Mouse (Mus musculus) forebrain, embryonic 11.5 days (tissue): Measurements from ENCODE around the gene Acta2. TPM values are rescaled to one million over a fixed set of nuclear protein-coding genes. Genes with fewer than 3 reads are reported as not detected.

Experiments used
- ATAC-seq: fragments of 200-750 bp; cut with Nextera tagmentation; replicated peaks from 2 replicates; pipeline ENCODE4 v1.8.0; 2017; ENCODE audit warnings: moderate TSS enrichment; ENCODE audit not compliant: low FRiP score
- DNase-seq: peaks from one replicate; pipeline ENCODE4 v3.0.0-alpha.2; 2017; ENCODE audit warnings: low spot score
- H3K27ac ChIP-seq: fragments of 300-500 bp; sonication (generic); 2 replicates; pipeline ENCODE4 v1.5.1; 2014; ENCODE audit warnings: low read depth, low read length
- H3K27me3 ChIP-seq: fragments of 300-500 bp; sonication (generic); 2 replicates; pipeline ENCODE4 v1.6.1; 2014; ENCODE audit warnings: mild to moderate bottlenecking, low read length, mixed read lengths; ENCODE audit not compliant: control insufficient read depth, insufficient read depth
- H3K36me3 ChIP-seq: fragments of 300-500 bp; sonication (generic); 2 replicates; pipeline ENCODE4 v1.6.1; 2014; ENCODE audit warnings: mild to moderate bottlenecking, low read length, moderate library complexity, mixed read lengths; ENCODE audit not compliant: control insufficient read depth, insufficient read depth
- H3K4me1 ChIP-seq: fragments of 300-500 bp; sonication (generic); replicated peaks from 2 replicates; pipeline ENCODE4 v1.6.1; 2014; ENCODE audit warnings: low read length, mixed read lengths; ENCODE audit not compliant: control insufficient read depth, insufficient read depth
- H3K4me2 ChIP-seq: fragments of 300-500 bp; sonication (generic); 2 replicates; pipeline ENCODE4 v1.6.1; 2014; ENCODE audit warnings: low read depth, mild to moderate bottlenecking, low read length, moderate library complexity, mixed read lengths; ENCODE audit not compliant: severe bottlenecking
- H3K4me3 ChIP-seq: fragments of 300-500 bp; sonication (generic); 2 replicates; pipeline ENCODE4 v1.5.1; 2014; ENCODE audit warnings: low read depth, low read length
- H3K9ac ChIP-seq: fragments of 300-500 bp; sonication (generic); 2 replicates; pipeline ENCODE4 v1.6.1; 2014; ENCODE audit warnings: low read length
- H3K9me3 ChIP-seq: fragments of 300-500 bp; sonication (generic); 2 replicates; pipeline ENCODE4 v1.6.1; 2016; ENCODE audit warnings: low read length, mixed read lengths; ENCODE audit not compliant: control insufficient read depth
- WGBS: fragments of 180-500 bp; shearing (Covaris S2); extraction: QIAGEN DNeasy Blood & Tissue Kit; methylation state at CpG from one replicate; pipeline ENCODE4 v1.1.7; 2014; 5-methylcytosine and 5-hydroxymethylcytosine counted together
- polyA plus RNA-seq: library from polyadenylated mRNA; unstranded; fragments of >200 nt; fragmentation: Nextera tagmentation; extraction: Ambion mirVana; gene quantifications from 2 replicates; pipeline ENCODE4 v1.2.1, GENCODE M21; 2014

The Acta2 gene
- polyA plus RNA-seq, 1 experiment from 2014 or later = 21.1 TPM

GRCm38 (mm10) chr19:34241247-34241915 is 14.0 kb downstream of the Acta2 start:
- H3K4me3 ChIP-seq = no peak overlapping the region
- H3K4me2 ChIP-seq = no peak overlapping the region
- WGBS = 65% methylated on average over 15 of the region's 15 CpGs
- DNase-seq (no peak), ATAC-seq (0 out of 2 replicates have a peak, but pooled peaks have one; percentile 21)
- H3K4me1 ChIP-seq = no peaks in the 10 kb centered on the region
- H3K9me3 ChIP-seq = no peaks in the 10 kb centered on the region
- no peaks in the 10 kb centered on the region for H3K36me3 ChIP-seq
- H3K9ac ChIP-seq = no peak overlapping the region
- H3K27me3 ChIP-seq = no peaks in the 10 kb centered on the region
- no peak overlapping the region for H3K27ac ChIP-seq

DNA sequence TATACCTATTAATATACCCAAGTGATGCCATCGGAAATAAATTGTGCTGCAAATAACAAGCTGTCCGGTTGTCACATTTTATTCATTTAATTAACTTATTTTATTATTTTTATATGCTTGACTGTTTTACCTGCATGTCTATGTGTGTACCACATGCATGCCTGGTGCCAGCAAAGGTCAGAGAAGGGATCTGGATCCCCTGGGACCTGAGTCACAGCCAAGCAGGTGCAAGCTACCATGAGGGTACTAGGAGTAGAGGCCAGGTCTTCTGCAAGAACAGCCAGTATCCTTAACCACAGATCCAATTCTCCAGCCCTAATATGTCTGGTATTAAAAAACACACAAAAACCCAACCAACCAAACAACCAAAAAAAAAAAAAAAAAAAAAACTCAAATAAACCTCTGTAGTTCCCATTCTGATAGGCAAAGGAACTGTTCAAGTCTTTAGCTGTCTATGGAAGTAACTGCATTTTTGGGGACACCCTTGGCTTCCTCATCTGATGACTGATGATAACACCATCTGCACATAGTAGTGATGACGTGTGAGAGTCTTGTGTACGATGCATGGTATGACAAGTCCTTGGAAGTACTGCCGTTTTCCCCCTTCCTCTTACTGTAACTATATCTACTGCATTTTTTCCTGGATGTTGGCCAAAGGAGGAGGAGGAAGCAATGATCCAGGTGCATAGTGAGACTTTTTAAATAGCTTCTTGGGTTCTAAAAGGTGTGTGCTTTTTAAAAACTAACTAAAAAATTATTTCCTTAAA is 14.9 kb downstream of the Acta2 start:
- no peak overlapping the region for H3K27ac ChIP-seq
- no peaks in the 10 kb centered on the region for H3K27me3 ChIP-seq
- no peak overlapping the region for H3K4me2 ChIP-seq
- no peaks in the 10 kb centered on the region for H3K4me1 ChIP-seq
- DNase-seq = no peak
- 96% methylated on average over 5 of the region's 5 CpGs for WGBS
- H3K4me3 ChIP-seq = no peak overlapping the region
- H3K9ac ChIP-seq = no peak overlapping the region
- H3K9me3 ChIP-seq = no peaks in the 10 kb centered on the region
- H3K36me3 ChIP-seq = no peaks in the 10 kb centered on the region
- ATAC-seq = no peak

DNA sequence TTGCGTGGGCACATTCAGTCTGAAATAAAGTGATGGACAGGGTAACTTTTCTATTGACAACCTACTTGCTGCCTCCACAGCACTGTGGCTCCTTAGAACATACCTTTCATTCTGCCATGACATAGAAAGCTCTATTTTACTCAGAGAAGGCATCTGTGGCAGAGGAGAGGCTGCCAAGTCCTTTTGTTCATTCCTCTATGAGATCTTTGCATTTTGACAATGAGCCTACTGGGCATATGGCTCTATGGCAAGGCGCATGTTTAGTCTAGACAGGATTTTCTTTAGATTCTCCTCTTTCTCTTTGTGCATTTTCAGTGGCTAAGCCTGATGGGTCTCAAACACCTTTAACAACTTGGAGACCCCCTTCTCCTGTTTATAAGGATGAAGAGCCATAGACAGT is 17.6 kb downstream of the Acta2 start:
- Histone ChIP-seq H3K36me3 (no peaks in the 10 kb centered on the region), H3K27ac (no peak overlapping the region), H3K4me2 (no peak overlapping the region), H3K9me3 (no peaks in the 10 kb centered on the region), H3K9ac (no peak overlapping the region), H3K4me3 (no peak overlapping the region), H3K27me3 (no peaks in the 10 kb centered on the region), H3K4me1 (no peaks in the 10 kb centered on the region)
- ATAC-seq (no peak), DNase-seq (no peak)
- WGBS = 93% methylated on average over 2 of the region's 2 CpGs

GRCm38 (mm10) chr19:34236049-34236448 is 19.3 kb downstream of the Acta2 start:
- ATAC-seq = no peak

DNA sequence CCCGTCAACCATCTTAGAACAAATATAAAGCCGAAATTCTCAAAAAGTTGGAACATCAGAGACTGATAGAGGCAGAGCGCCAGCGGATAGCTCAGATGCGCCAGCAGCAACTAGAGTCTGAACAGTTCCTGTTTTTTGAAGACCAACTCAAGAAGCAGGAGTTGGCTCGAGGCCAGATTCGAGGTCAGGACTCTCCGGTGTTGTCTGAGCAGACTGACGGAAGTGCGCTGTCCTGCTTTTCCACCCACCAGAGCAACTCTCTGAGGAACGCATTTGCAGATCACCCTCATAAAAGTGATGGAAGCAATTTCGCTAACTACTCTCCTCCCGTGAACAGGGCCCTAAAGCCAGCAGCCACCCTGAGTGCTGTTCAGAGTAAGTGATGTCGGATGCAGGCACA is 21.4 kb downstream of the Acta2 start:
- no peaks in the 10 kb centered on the region for H3K9me3 ChIP-seq
- no peak overlapping the region for H3K27ac ChIP-seq
- no peaks in the 10 kb centered on the region for H3K4me1 ChIP-seq
- no peaks in the 10 kb centered on the region for H3K36me3 ChIP-seq
- H3K4me3 ChIP-seq = no peak overlapping the region
- DNase-seq = no peak
- H3K27me3 ChIP-seq = no peaks in the 10 kb centered on the region
- ATAC-seq = no peak
- no peak overlapping the region for H3K9ac ChIP-seq
- 91% methylated on average over 14 of the region's 14 CpGs for WGBS
- H3K4me2 ChIP-seq = no peak overlapping the region

More at GRCm38 (mm10) chr19:34236049-34236448, 19.3 kb downstream of the Acta2 start:
- no peak for DNase-seq
- H3K27ac ChIP-seq = no peak overlapping the region
- H3K4me2 ChIP-seq = no peak overlapping the region
- no peak overlapping the region for H3K4me3 ChIP-seq
- no peaks in the 10 kb centered on the region for H3K4me1 ChIP-seq
- H3K36me3 ChIP-seq = no peaks in the 10 kb centered on the region
- H3K27me3 ChIP-seq = no peaks in the 10 kb centered on the region
- no peaks in the 10 kb centered on the region for H3K9me3 ChIP-seq
- H3K9ac ChIP-seq = no peak overlapping the region
- WGBS = 91% methylated on average over 3 of the region's 3 CpGs

GRCm38 (mm10) chr19:34232326-34232725 is 23.1 kb downstream of the Acta2 start:
- Histone ChIP-seq H3K4me1 (no peaks in the 10 kb centered on the region), H3K9me3 (no peaks in the 10 kb centered on the region), H3K9ac (no peak overlapping the region), H3K4me2 (no peak overlapping the region), H3K27ac (no peak overlapping the region), H3K36me3 (no peaks in the 10 kb centered on the region), H3K4me3 (no peak overlapping the region), H3K27me3 (no peaks in the 10 kb centered on the region)
- 53% methylated on average over 5 of the region's 5 CpGs for WGBS
- no peak for DNase-seq
- no peak for ATAC-seq

DNA sequence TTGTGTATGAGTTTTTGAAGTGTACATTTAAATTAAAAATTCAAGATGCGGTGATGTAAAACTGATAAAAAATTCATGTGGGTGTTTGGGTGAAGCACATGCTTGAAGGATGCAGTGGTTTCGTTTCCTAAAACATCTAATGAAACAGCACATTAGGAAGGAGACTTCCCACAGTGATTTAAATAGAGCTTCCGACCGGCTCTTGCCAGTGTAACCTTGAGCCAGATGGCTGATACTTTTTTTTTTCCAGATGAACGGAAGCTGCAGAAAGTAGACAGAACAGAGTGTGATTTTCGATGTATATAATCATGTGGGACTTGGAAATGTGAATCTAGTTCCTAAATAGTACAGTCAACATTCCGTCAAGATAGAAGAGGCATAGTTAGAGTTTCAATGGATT is 23.8 kb downstream of the Acta2 start:
- no peaks in the 10 kb centered on the region for H3K4me1 ChIP-seq
- H3K4me2 ChIP-seq = no peak overlapping the region
- no peak overlapping the region for H3K4me3 ChIP-seq
- H3K27ac ChIP-seq = no peak overlapping the region
- no peak for DNase-seq
- no peaks in the 10 kb centered on the region for H3K27me3 ChIP-seq
- no peaks in the 10 kb centered on the region for H3K9me3 ChIP-seq
- ATAC-seq = no peak
- WGBS = 81% methylated on average over 7 of the region's 7 CpGs
- H3K36me3 ChIP-seq = no peaks in the 10 kb centered on the region
- H3K9ac ChIP-seq = no peak overlapping the region

DNA sequence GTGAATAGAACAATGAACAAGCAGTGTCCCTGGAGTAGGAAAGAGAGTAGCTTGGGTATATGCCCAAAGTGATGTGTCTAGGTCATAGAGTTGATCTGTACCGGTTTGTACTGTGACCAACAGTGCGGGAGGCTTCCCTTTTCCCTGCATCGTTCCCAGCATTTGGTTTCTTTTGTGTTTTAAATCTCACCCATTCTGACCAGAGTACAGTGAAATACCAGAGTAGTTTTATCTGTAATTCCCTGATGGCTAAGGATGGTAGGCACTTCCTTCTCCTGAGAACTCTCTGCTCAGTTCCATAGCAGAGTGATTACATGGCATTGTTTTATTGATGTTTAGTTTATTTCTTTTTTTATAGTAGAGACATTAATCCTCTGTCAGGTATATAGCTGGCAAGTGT is 32.6 kb downstream of the Acta2 start:
- no peak for DNase-seq
- H3K4me3 ChIP-seq = no peak overlapping the region
- no peak overlapping the region for H3K4me2 ChIP-seq
- no peaks in the 10 kb centered on the region for H3K36me3 ChIP-seq
- no peaks in the 10 kb centered on the region for H3K27me3 ChIP-seq
- no peaks in the 10 kb centered on the region for H3K4me1 ChIP-seq
- H3K27ac ChIP-seq = no peak overlapping the region
- no peaks in the 10 kb centered on the region for H3K9me3 ChIP-seq
- H3K9ac ChIP-seq = no peak overlapping the region
- no peak for ATAC-seq
- WGBS = 86% methylated on average over 3 of the region's 3 CpGs
